Mouse (Mus musculus): ENCODE measurements around the gene Hba-a1.

GRCm38 (mm10) chr11:32316009-32316408 is 32.7 kb downstream of the Hba-a1 start:
- no peak for TF ChIP-seq POLR2A (IDR thresholded peaks at IDR 0.05; ENCODE audit: borderline replicate concordance, extremely low read depth, insufficient read depth, insufficient read length, poor library complexity, severe bottlenecking)
- TF ChIP-seq CTCF (IDR thresholded peaks at IDR 0.05; ENCODE audit: borderline replicate concordance, extremely low read depth, insufficient read depth, insufficient read length) = no peak
